Mouse (Mus musculus) forebrain, embryonic 15.5 days (tissue): ENCODE results near the gene Nav2. TPM values are rescaled to one million over a fixed set of nuclear protein-coding genes. Genes with fewer than 3 reads are reported as not detected.

ENCODE experiments used
- ATAC-seq: fragments of 200-750 bp; cut with Nextera tagmentation; replicated peaks from 2 replicates; pipeline ENCODE4 v1.8.0; 2017; ENCODE audit warnings: mild to moderate bottlenecking, moderate TSS enrichment, moderate library complexity
- H3K27ac ChIP-seq: fragments of 300-500 bp; sonication (generic); replicated peaks from 2 replicates; pipeline ENCODE4 v1.5.1; 2015; ENCODE audit warnings: mild to moderate bottlenecking, inconsistent platforms
- H3K27me3 ChIP-seq: fragments of 300-500 bp; sonication (generic); 2 replicates; pipeline ENCODE4 v1.6.1; 2015; ENCODE audit warnings: inconsistent platforms
- H3K36me3 ChIP-seq: fragments of 300-500 bp; sonication (generic); 2 replicates; pipeline ENCODE4 v1.6.1; 2015; ENCODE audit warnings: mild to moderate bottlenecking, inconsistent platforms
- H3K4me1 ChIP-seq: fragments of 300-500 bp; sonication (generic); 2 replicates; pipeline ENCODE4 v1.6.1; 2015; ENCODE audit warnings: inconsistent platforms
- H3K4me2 ChIP-seq: fragments of 300-500 bp; sonication (generic); replicated peaks from 2 replicates; pipeline ENCODE4 v1.6.1; 2015; ENCODE audit warnings: mild to moderate bottlenecking, inconsistent platforms
- H3K4me3 ChIP-seq: fragments of 300-500 bp; sonication (generic); 2 replicates; pipeline ENCODE4 v1.5.1; 2015; ENCODE audit warnings: mild to moderate bottlenecking, inconsistent platforms
- H3K9ac ChIP-seq: fragments of 300-500 bp; sonication (generic); replicated peaks from 2 replicates; pipeline ENCODE4 v1.6.1; 2015; ENCODE audit warnings: mild to moderate bottlenecking, inconsistent platforms
- H3K9me3 ChIP-seq: fragments of 300-500 bp; sonication (generic); 2 replicates; pipeline ENCODE4 v1.6.1; 2016; ENCODE audit warnings: inconsistent platforms
- WGBS: fragments of 180-500 bp; shearing (Covaris S2); methylation state at CpG from one replicate; pipeline ENCODE4 v1.1.7; 2015; ENCODE audit warnings: mixed read lengths; 5-methylcytosine and 5-hydroxymethylcytosine counted together
- polyA plus RNA-seq: library from polyadenylated mRNA; unstranded; fragments of >200 nt; fragmentation: Nextera tagmentation; extraction: Ambion mirVana; gene quantifications from 2 replicates; pipeline ENCODE4 v1.2.1, GENCODE M21; 2015

Gene Nav2
- polyA plus RNA-seq, 1 experiment from 2014 or later: 27.3 TPM

- no peak for ATAC-seq
- H3K9me3 ChIP-seq: no peaks in the 10 kb centered on the region
- H3K36me3 ChIP-seq: no peaks in the 10 kb centered on the region
- peaks cover 33% of the 10 kb centered on the region for H3K4me1 ChIP-seq
- H3K9ac ChIP-seq: no peak overlapping the region
- WGBS: 51% methylated on average over 13 of the region's 13 CpGs
- 0 out of 2 replicates have a peak, but pooled peaks cover 2% of the 10 kb centered on the region for H3K27me3 ChIP-seq
- H3K4me2 ChIP-seq: no peak overlapping the region
- no peak overlapping the region for H3K4me3 ChIP-seq
- H3K27ac ChIP-seq: no peak overlapping the region
These were observed 434.1 kb downstream of the Nav2 start for GRCm38 (mm10) chr7:49342556-49343080.

GRCm38 (mm10) chr7:49343081-49343600, 434.6 kb downstream of the Nav2 start:
- no peak overlapping the region for H3K4me2 ChIP-seq
- H3K4me3 ChIP-seq: no peak overlapping the region
- ATAC-seq: no peak
- H3K9ac ChIP-seq: no peak overlapping the region
- WGBS: 34% methylated on average over 16 of the region's 16 CpGs
- no peaks in the 10 kb centered on the region for H3K9me3 ChIP-seq
- peaks cover 38% of the 10 kb centered on the region for H3K4me1 ChIP-seq
- H3K27ac ChIP-seq: no peak overlapping the region
- H3K36me3 ChIP-seq: no peaks in the 10 kb centered on the region
- 0 out of 2 replicates have a peak, but pooled peaks cover 2% of the 10 kb centered on the region for H3K27me3 ChIP-seq

GRCm38 (mm10) chr7:49343752-49344484, 435.4 kb downstream of the Nav2 start:
- H3K4me3 ChIP-seq: no peak overlapping the region
- no peak for ATAC-seq
- H3K4me2 ChIP-seq: no peak overlapping the region
- 0 out of 2 replicates have a peak, but pooled peaks cover 2% of the 10 kb centered on the region for H3K27me3 ChIP-seq
- 63% methylated on average over 4 of the region's 4 CpGs for WGBS
- H3K36me3 ChIP-seq: no peaks in the 10 kb centered on the region
- peaks cover 40% of the 10 kb centered on the region for H3K4me1 ChIP-seq
- no peak overlapping the region for H3K27ac ChIP-seq
- no peak overlapping the region for H3K9ac ChIP-seq
- H3K9me3 ChIP-seq: no peaks in the 10 kb centered on the region

DNA sequence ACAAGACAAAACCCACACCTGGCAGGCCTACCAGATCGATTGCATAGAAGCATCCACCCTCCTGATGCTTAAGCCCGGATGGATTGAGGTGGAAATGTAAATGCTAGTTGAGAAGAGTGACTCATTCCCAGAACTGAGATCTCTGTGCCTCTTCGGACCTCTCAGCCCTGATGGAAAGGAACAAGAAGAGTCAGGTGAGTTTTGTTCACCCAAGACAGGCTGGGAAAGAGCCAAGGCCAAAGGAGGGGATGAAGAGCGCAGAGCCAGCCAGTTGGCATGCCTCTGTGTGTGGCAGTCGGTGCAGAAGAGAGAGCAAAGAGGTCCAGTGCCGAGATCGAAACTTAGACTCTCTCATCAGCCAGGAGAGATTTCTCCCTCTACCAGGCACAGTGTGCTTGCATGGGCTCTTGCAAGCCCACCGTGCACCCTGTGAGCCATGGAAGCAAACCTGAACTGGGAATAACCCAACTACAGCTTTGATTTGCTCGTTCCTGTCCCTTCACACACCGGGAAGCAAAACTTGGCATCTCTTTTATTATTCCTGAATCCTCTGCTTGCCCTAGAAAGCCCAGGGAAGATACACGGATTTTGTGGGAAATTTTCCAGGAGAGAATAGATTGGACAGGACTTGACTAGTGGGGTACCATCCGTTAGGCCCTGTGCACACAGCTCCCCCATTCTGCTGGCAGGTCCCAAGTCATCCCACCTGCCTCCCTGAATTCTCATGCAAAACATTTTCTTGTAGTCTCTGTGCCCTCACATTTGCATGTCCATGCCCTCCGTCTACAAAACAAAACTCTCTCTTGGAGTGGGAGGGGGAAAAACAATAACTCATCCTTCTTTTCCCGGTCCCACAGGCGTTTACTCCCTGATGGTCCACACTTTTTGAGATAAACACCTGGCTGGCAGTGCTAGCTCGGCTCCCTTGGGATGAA, 439.1 kb downstream of the Nav2 start:
- no peak for ATAC-seq
- Histone ChIP-seq H3K4me2 (no peak overlapping the region), H3K4me1 (peaks cover 19% of the 10 kb centered on the region)

DNA sequence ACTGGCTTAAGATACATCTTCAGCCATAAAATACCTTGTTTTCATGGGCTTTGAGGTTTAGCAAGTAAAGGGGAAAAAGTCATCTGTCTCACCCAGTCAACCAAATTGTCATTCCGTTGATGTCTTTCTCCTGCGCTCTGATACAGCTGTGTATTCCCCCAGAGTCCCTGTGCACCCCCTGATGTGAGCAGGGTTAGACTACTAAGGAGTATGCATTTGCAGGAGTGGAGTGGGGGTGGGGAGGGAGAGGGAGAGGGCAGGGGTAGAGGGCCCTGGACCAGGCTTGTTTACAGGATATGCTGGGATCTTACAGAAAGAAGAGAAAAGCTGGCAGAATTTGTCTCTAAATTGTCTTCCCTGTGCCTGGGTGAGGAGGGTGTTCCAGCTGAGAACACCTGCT, 440.1 kb downstream of the Nav2 start:
- no peak overlapping the region for H3K9ac ChIP-seq
- no peaks in the 10 kb centered on the region for H3K9me3 ChIP-seq
- H3K4me1 ChIP-seq: peaks cover 10% of the 10 kb centered on the region
- no peak for ATAC-seq
- no peak overlapping the region for H3K27ac ChIP-seq
- WGBS: 29% methylated on average over 2 of the region's 2 CpGs
- no peak overlapping the region for H3K4me3 ChIP-seq
- no peak overlapping the region for H3K4me2 ChIP-seq
- 0 out of 2 replicates have a peak, but pooled peaks cover 2% of the 10 kb centered on the region for H3K27me3 ChIP-seq
- H3K36me3 ChIP-seq: no peaks in the 10 kb centered on the region

More for the DNA sequence above, 439.1 kb downstream of the Nav2 start:
- H3K9ac ChIP-seq: no peak overlapping the region
- no peaks in the 10 kb centered on the region for H3K36me3 ChIP-seq
- H3K4me3 ChIP-seq: no peak overlapping the region
- no peak overlapping the region for H3K27ac ChIP-seq
- H3K27me3 ChIP-seq: 0 out of 2 replicates have a peak, but pooled peaks cover 2% of the 10 kb centered on the region
- WGBS: 30% methylated on average over 16 of the region's 16 CpGs
- H3K9me3 ChIP-seq: no peaks in the 10 kb centered on the region

GRCm38 (mm10) chr7:49350321-49351007, 441.9 kb downstream of the Nav2 start:
- H3K4me1 ChIP-seq: peaks cover 24% of the 10 kb centered on the region
- 78% methylated on average over 8 of the region's 8 CpGs for WGBS

DNA sequence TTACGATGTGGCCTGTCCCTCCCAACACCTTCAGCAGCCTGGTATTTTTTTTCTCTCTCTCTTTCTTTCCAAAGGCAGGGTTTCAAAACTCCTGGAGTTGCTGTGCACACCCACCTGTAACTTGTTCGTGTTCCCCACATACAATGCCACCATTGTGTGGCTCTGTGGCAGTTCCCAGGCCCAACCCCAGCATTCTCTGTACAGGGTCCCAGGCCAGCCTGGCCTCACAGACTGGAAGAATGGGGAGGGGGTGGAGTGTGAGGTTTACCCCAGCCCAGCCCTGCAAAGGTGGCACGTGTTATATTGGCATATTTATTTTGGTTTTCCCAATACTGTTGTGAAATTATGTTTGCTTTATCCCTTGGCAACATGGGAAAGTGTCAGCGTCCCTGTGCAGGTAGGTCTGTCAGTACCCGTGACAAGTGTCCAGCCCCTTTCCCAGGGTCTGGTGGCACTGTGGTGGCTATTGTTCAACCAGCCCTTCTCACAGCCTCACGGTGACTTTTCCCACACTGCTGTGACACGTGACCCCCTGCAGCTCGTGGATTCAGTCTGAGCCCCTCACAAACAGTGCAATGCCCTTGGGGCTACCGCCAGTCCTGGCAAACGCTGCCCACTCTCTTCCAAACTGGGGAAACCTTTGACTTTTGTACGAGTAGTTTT, 443.2 kb downstream of the Nav2 start:
- no peak for ATAC-seq
- no peak overlapping the region for H3K27ac ChIP-seq
- H3K9ac ChIP-seq: no peak overlapping the region
- no peaks in the 10 kb centered on the region for H3K9me3 ChIP-seq
- H3K4me1 ChIP-seq: peaks cover 24% of the 10 kb centered on the region
- no peaks in the 10 kb centered on the region for H3K36me3 ChIP-seq
- no peak overlapping the region for H3K4me2 ChIP-seq
- H3K27me3 ChIP-seq: 0 out of 2 replicates have a peak, but pooled peaks cover 2% of the 10 kb centered on the region
- no peak overlapping the region for H3K4me3 ChIP-seq
- 28% methylated on average over 11 of the region's 11 CpGs for WGBS

More at GRCm38 (mm10) chr7:49350321-49351007, 441.9 kb downstream of the Nav2 start:
- Histone ChIP-seq H3K9me3 (no peaks in the 10 kb centered on the region), H3K36me3 (no peaks in the 10 kb centered on the region), H3K4me3 (no peak overlapping the region), H3K27ac (no peak overlapping the region), H3K27me3 (0 out of 2 replicates have a peak, but pooled peaks cover 2% of the 10 kb centered on the region), H3K4me2 (no peak overlapping the region), H3K9ac (no peak overlapping the region)
- ATAC-seq: no peak

GRCm38 (mm10) chr7:49357441-49358165, 449.1 kb downstream of the Nav2 start:
- WGBS: 78% methylated on average over 18 of the region's 18 CpGs
- H3K9ac ChIP-seq: no peak overlapping the region
- no peak for ATAC-seq
- no peak overlapping the region for H3K27ac ChIP-seq
- H3K27me3 ChIP-seq: no peaks in the 10 kb centered on the region
- H3K4me2 ChIP-seq: no peak overlapping the region
- H3K9me3 ChIP-seq: no peaks in the 10 kb centered on the region
- peaks cover 29% of the 10 kb centered on the region for H3K4me1 ChIP-seq
- H3K4me3 ChIP-seq: no peak overlapping the region
- H3K36me3 ChIP-seq: no peaks in the 10 kb centered on the region

- Histone ChIP-seq H3K4me3 (no peak overlapping the region), H3K4me1 (peaks cover 25% of the 10 kb centered on the region), H3K9me3 (no peaks in the 10 kb centered on the region), H3K36me3 (no peaks in the 10 kb centered on the region), H3K27ac (no peak overlapping the region), H3K27me3 (no peaks in the 10 kb centered on the region), H3K4me2 (no peak overlapping the region), H3K9ac (no peak overlapping the region)
- ATAC-seq: no peak
- WGBS: 98% methylated on average over 3 of the region's 3 CpGs
These were observed 450.6 kb downstream of the Nav2 start for GRCm38 (mm10) chr7:49359120-49359519.

DNA sequence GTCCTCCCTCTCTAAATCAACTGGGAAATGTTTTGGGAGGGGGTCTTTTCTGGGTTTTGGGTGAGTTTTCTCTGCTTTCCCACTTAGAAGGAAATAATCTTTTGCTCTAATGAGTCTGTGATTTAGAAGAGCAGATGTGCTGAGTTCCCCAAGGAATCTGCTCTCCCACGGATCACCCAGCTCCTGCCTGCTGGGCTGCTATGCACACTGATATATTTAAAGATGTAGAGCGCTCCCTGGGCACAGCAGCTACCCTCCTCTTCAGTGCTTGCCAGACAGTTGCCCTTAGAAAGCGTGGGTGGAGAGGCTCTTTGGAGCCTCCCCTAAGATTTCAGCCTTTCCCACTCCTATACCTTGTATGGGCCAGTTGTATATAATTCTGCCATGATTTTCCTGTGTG, 452.1 kb downstream of the Nav2 start:
- Histone ChIP-seq H3K4me2 (no peak overlapping the region), H3K4me1 (peaks cover 14% of the 10 kb centered on the region), H3K9ac (no peak overlapping the region), H3K27me3 (no peaks in the 10 kb centered on the region), H3K9me3 (no peaks in the 10 kb centered on the region), H3K27ac (no peak overlapping the region), H3K4me3 (no peak overlapping the region), H3K36me3 (no peaks in the 10 kb centered on the region)
- 70% methylated on average over 3 of the region's 3 CpGs for WGBS
- ATAC-seq: no peak
